Mouse (Mus musculus): ENCODE data around the gene Ythdf1.

Ythdf1 gene

GRCm38 (mm10) chr2:180920810-180921400, at the start of gene Ythdf1:
TSS of gene Ythdf1 (minus strand) at chr2:180920949.
- DNase-seq, result peak; percentile 98

- DNase-seq, result peak; percentile 94
Measured at GRCm38 (mm10) chr2:180967010-180967763, 46.4 kb upstream of the Ythdf1 start, which contains the start of gene Arfgap1. TSS of gene Arfgap1 (plus strand) at chr2:180967225.

- peak; percentile 22 for DNase-seq
Measured at GRCm38 (mm10) chr2:180966092-180966882, 45.5 kb upstream of the Ythdf1 start.

GRCm38 (mm10) chr2:180963956-180964355, 43.2 kb upstream of the Ythdf1 start:
- DNase-seq, result peak; percentile 78

GRCm38 (mm10) chr2:180962616-180963308, 42.0 kb upstream of the Ythdf1 start:
- DNase-seq, result peak; percentile 32

- DNase-seq, result no peak
Measured at GRCm38 (mm10) chr2:180960187-180960586, 39.4 kb upstream of the Ythdf1 start.

- DNase-seq, result no peak
Measured at GRCm38 (mm10) chr2:180959605-180960004, 38.9 kb upstream of the Ythdf1 start.

GRCm38 (mm10) chr2:180954061-180955047, 33.6 kb upstream of the Ythdf1 start, which contains the start of gene Nkain4:
TSS of gene Nkain4 (minus strand) at chr2:180954699.
- peak; percentile 57 for DNase-seq

GRCm38 (mm10) chr2:180953638-180954037, 32.9 kb upstream of the Ythdf1 start:
- DNase-seq, result no peak

GRCm38 (mm10) chr2:180952731-180953171, 32.0 kb upstream of the Ythdf1 start:
- no peak for DNase-seq

- no peak for DNase-seq
Measured at GRCm38 (mm10) chr2:180949947-180950346, 29.2 kb upstream of the Ythdf1 start.

GRCm38 (mm10) chr2:180941869-180942268, 21.1 kb upstream of the Ythdf1 start:
- no peak for DNase-seq

GRCm38 (mm10) chr2:180940187-180940586, 19.4 kb upstream of the Ythdf1 start:
- DNase-seq, result no peak

- DNase-seq, result no peak
Measured at GRCm38 (mm10) chr2:180932418-180932817, 11.7 kb upstream of the Ythdf1 start.

- DNase-seq, result no peak
Measured at GRCm38 (mm10) chr2:180928723-180929122, 8.0 kb upstream of the Ythdf1 start, which contains the start of gene Birc7. TSS of gene Birc7 (plus strand) at chr2:180929023.

- DNase-seq, result peak; percentile 78
Measured at GRCm38 (mm10) chr2:180925176-180925575, 4.4 kb upstream of the Ythdf1 start.

GRCm38 (mm10) chr2:180922739-180923138, 2.0 kb upstream of the Ythdf1 start:
- DNase-seq, result no peak

GRCm38 (mm10) chr2:180919913-180920809, 588 bp downstream of the Ythdf1 start:
- DNase-seq, result no peak

GRCm38 (mm10) chr2:180915886-180916433, 4.8 kb downstream of the Ythdf1 start:
- DNase-seq, result no peak

- DNase-seq, result no peak
Measured at GRCm38 (mm10) chr2:180910928-180911327, 9.8 kb downstream of the Ythdf1 start.
